17 mouse cellular contexts compared by ENCODE assay signal in genomic region chr12:57476876-57477275, GRCm38 (mm10).
"Had no signal": no experiment of that assay in that cellular context is flagged by ENCODE, and none has a peak within 500 bp of the region (broad histone marks: within the 10 kb centered on the region; RNA-seq: fewer than 3 reads in every experiment).

No protein-coding gene starts in this region.

- H3K27ac ChIP-seq: lung, embryonic 15.5 days; macrophage; midbrain, embryonic 13.5 days; midbrain, embryonic 15.5 days; neural tube, embryonic 12.5 days had no signal

- DNase-seq: liver, postnatal 0 days; lung, adult 2 months; lung, postnatal 14 days; lung, postnatal 36 days; right cerebral cortex, postnatal 14 days; spleen, adult 18-20 months; thymus, adult 2 months; thymus, postnatal 25 days; thymus, postnatal 4 days had no signal

- H3K4me2 ChIP-seq: lung, embryonic 15.5 days; midbrain, embryonic 11.5 days; midbrain, embryonic 13.5 days; midbrain, embryonic 15.5 days; neural tube, embryonic 12.5 days had no signal

- H3K36me3 ChIP-seq: lung, embryonic 15.5 days; midbrain, embryonic 13.5 days; midbrain, embryonic 15.5 days; neural tube, embryonic 12.5 days had no signal

- H3K4me1 ChIP-seq: lung, embryonic 15.5 days; megakaryocyte, embryonic 14.5 days; midbrain, embryonic 13.5 days; midbrain, embryonic 15.5 days; neural tube, embryonic 12.5 days had no signal

- H3K4me3 ChIP-seq: lung, embryonic 15.5 days; megakaryocyte, embryonic 14.5 days; midbrain, embryonic 13.5 days; midbrain, embryonic 15.5 days; neural tube, embryonic 12.5 days had no signal

- H3K9ac ChIP-seq: liver, postnatal 0 days; lung, embryonic 15.5 days; midbrain, embryonic 13.5 days; midbrain, embryonic 15.5 days; neural tube, embryonic 12.5 days had no signal

- H3K27me3 ChIP-seq: lung, embryonic 15.5 days; megakaryocyte, embryonic 14.5 days; midbrain, embryonic 13.5 days; midbrain, embryonic 15.5 days; neural tube, embryonic 12.5 days had no signal

- ATAC-seq: liver, postnatal 0 days; lung, postnatal 0 days; midbrain, embryonic 13.5 days; midbrain, embryonic 15.5 days had no signal

- H3K9me3 ChIP-seq: lung, embryonic 15.5 days; midbrain, embryonic 13.5 days; midbrain, embryonic 15.5 days; neural tube, embryonic 12.5 days had no signal
